Mouse (Mus musculus): ENCODE data around the gene Slc6a21. TPM values are rescaled to one million over a fixed set of nuclear protein-coding genes. Genes with fewer than 3 reads are reported as not detected.
A peak's percentile ranks its signal among the peaks of the same experiment; 100 is the strongest.

Gene Slc6a21
- total RNA-seq, 2 experiments from 2014 or later, result 0.42 TPM; not detected in 1

GRCm38 (mm10) chr7:45315182-45315701 lies 37.9 kb downstream of the Slc6a21 start:
- DNase-seq, result no peak

- no peak for DNase-seq
Measured at GRCm38 (mm10) chr7:45316536-45316935, 39.2 kb downstream of the Slc6a21 start.

GRCm38 (mm10) chr7:45322245-45322644 lies 44.9 kb downstream of the Slc6a21 start:
- no peak for DNase-seq

- DNase-seq, result no peak
Measured at GRCm38 (mm10) chr7:45323069-45323468, 45.8 kb downstream of the Slc6a21 start.

GRCm38 (mm10) chr7:45325800-45326199 lies 48.5 kb downstream of the Slc6a21 start:
- no peak for DNase-seq

GRCm38 (mm10) chr7:45328841-45329475 lies 51.6 kb downstream of the Slc6a21 start:
- no peak for DNase-seq

- DNase-seq, result no peak
Measured at GRCm38 (mm10) chr7:45331502-45331901, 54.2 kb downstream of the Slc6a21 start.

- DNase-seq, result peak; percentile 59
Measured at GRCm38 (mm10) chr7:45332685-45333425, 55.5 kb downstream of the Slc6a21 start.

- peak; percentile 92 for DNase-seq
Measured at GRCm38 (mm10) chr7:45333431-45333982, 56.2 kb downstream of the Slc6a21 start, which contains the start of gene Trpm4. Trpm4 (minus strand) TSS chr7:45333780.

GRCm38 (mm10) chr7:45334605-45335004 lies 57.3 kb downstream of the Slc6a21 start:
- no peak for DNase-seq

- DNase-seq, result no peak
Measured at GRCm38 (mm10) chr7:45335056-45335455, 57.7 kb downstream of the Slc6a21 start, which contains the start of gene Hrc. Hrc (plus strand) TSS chr7:45335290.

GRCm38 (mm10) chr7:45336319-45336718 lies 59.0 kb downstream of the Slc6a21 start:
- DNase-seq, result no peak

GRCm38 (mm10) chr7:45337469-45337868 lies 60.2 kb downstream of the Slc6a21 start:
- no peak for DNase-seq

- DNase-seq, result no peak
Measured at GRCm38 (mm10) chr7:45338161-45338911, 61.0 kb downstream of the Slc6a21 start.

Other genes starting within 250 kb of the Slc6a21 start
- gene Prr12, start 224.6 kb upstream of the Slc6a21 start, total RNA-seq (2021), result 10 to 100 TPM; 36.9 to 51.9 TPM
- 10 to 100 TPM; 39.7 to 45.9 TPM for gene Nosip, start 215.1 kb upstream of the Slc6a21 start, total RNA-seq (2021)
- 10 to 100 TPM; 18.5 to 20.0 TPM for gene Prrg2, start 214.8 kb upstream of the Slc6a21 start, total RNA-seq (2021)
- gene Rcn3, start 185.3 kb upstream of the Slc6a21 start, total RNA-seq (2021), result 10 to 100 TPM; 65.2 to 71.2 TPM
- gene Fcgrt, start 173.7 kb upstream of the Slc6a21 start, total RNA-seq (2021), result 100 to 1,000 TPM; 169 to 185 TPM
- 1,000 to 10,000 TPM; 1,283 to 1,295 TPM for gene Rps11, start 153.1 kb upstream of the Slc6a21 start, total RNA-seq (2021)
- gene Rpl13a, start 148.8 kb upstream of the Slc6a21 start, total RNA-seq (2021), result 1,000 to 10,000 TPM; 1,643 to 1,697 TPM
- gene Gm45713, start 141.3 kb upstream of the Slc6a21 start, total RNA-seq (2021), result not detected
- 10 to 100 TPM in 1 of 2 experiments, 1 to 10 TPM in 1; 9.7 to 18.1 TPM for gene Flt3l, start 141.1 kb upstream of the Slc6a21 start, total RNA-seq (2021)
- 10 to 100 TPM; 59.0 to 68.5 TPM for gene Pih1d1, start 123.2 kb upstream of the Slc6a21 start, total RNA-seq (2021)
- 10 to 100 TPM; 50.6 to 68.2 TPM for gene Aldh16a1, start 122.9 kb upstream of the Slc6a21 start, total RNA-seq (2021)
- under 1 TPM; 0.18 to 0.42 TPM for gene Slc17a7, start 113.6 kb upstream of the Slc6a21 start, total RNA-seq (2021)
- not detected for gene Gfy, start 97.9 kb upstream of the Slc6a21 start, total RNA-seq (2021)
- not detected for gene Pth2, start 96.5 kb upstream of the Slc6a21 start, total RNA-seq (2021)
- under 1 TPM in 1 of 2 experiments, not detected in 1; 0.36 TPM for gene Ccdc155, start 72.6 kb upstream of the Slc6a21 start, total RNA-seq (2021)
- under 1 TPM in 1 of 2 experiments, not detected in 1; 0.30 TPM for gene Dkkl1, start 65.4 kb upstream of the Slc6a21 start, total RNA-seq (2021)
- 10 to 100 TPM; 21.0 to 24.0 TPM for gene Tead2, start 61.8 kb upstream of the Slc6a21 start, total RNA-seq (2021)
- 10 to 100 TPM; 13.9 to 17.6 TPM for gene Cd37, start 38.4 kb upstream of the Slc6a21 start, total RNA-seq (2021)
- gene Slc6a16, start 36.4 kb upstream of the Slc6a21 start, total RNA-seq (2021), result under 1 TPM in 1 of 2 experiments, not detected in 1; 0.12 TPM
- 10 to 100 TPM; 15.9 to 26.8 TPM for gene Trpm4, start 56.3 kb downstream of the Slc6a21 start, total RNA-seq (2021)
- 10 to 100 TPM; 10.7 to 47.8 TPM for gene Hrc, start 57.8 kb downstream of the Slc6a21 start, total RNA-seq (2021)
- 1 to 10 TPM; 1.9 to 3.0 TPM for gene Ppfia3, start 89.5 kb downstream of the Slc6a21 start, total RNA-seq (2021)
- gene Lin7b, start 93.1 kb downstream of the Slc6a21 start, total RNA-seq (2021), result 1 to 10 TPM in 1 of 2 experiments, under 1 TPM in 1; 0.90 to 2.9 TPM
- 100 to 1,000 TPM; 208 to 341 TPM for gene Snrnp70, start 118.2 kb downstream of the Slc6a21 start, total RNA-seq (2021)
- 1 to 10 TPM in 1 of 2 experiments, under 1 TPM in 1; 0.75 to 2.6 TPM for gene Kcna7, start 128.1 kb downstream of the Slc6a21 start, total RNA-seq (2021)
- gene Ntf5, start 136.2 kb downstream of the Slc6a21 start, total RNA-seq (2021), result under 1 TPM; 0.12 to 0.33 TPM
- not detected for gene Lhb, start 143.3 kb downstream of the Slc6a21 start, total RNA-seq (2021)
- 10 to 100 TPM; 66.7 to 92.5 TPM for gene Gys1, start 157.3 kb downstream of the Slc6a21 start, total RNA-seq (2021)
- 10 to 100 TPM; 50.2 to 58.9 TPM for gene Ruvbl2, start 160.6 kb downstream of the Slc6a21 start, total RNA-seq (2021)
- gene Ftl1, start 182.4 kb downstream of the Slc6a21 start, total RNA-seq (2021), result 100 to 1,000 TPM; 527 to 606 TPM
- 10 to 100 TPM; 52.7 to 53.6 TPM for gene Bax, start 189.4 kb downstream of the Slc6a21 start, total RNA-seq (2021)
- gene Tulp2, start 204.4 kb downstream of the Slc6a21 start, total RNA-seq (2021), result under 1 TPM; 0.64 to 0.69 TPM
- gene Gm45808, start 209.3 kb downstream of the Slc6a21 start, total RNA-seq (2021), result 10 to 100 TPM; 26.0 to 27.9 TPM
- 10 to 100 TPM; 42.4 to 47.3 TPM for gene Dhdh, start 211.3 kb downstream of the Slc6a21 start, total RNA-seq (2021)
- gene Nucb1, start 232.9 kb downstream of the Slc6a21 start, total RNA-seq (2021), result 100 to 1,000 TPM; 175 to 201 TPM
- 10 to 100 TPM; 28.0 to 48.2 TPM for gene Ppp1r15a, start 248.8 kb downstream of the Slc6a21 start, total RNA-seq (2021)
- 1 to 10 TPM; 5.4 to 9.2 TPM for gene Plekha4, start 248.8 kb downstream of the Slc6a21 start, total RNA-seq (2021)

Measured in adrenal gland, postnatal 10 days (tissue).